Mouse (Mus musculus): ENCODE measurements around the gene Ssu72. TPM values are rescaled to one million over a fixed set of nuclear protein-coding genes. Genes with fewer than 3 reads are reported as not detected.

Gene Ssu72
- polyA plus RNA-seq (2015; fragmentation: Nextera tagmentation; extraction: Ambion mirVana), result 224 and 227 TPM in 2 replicates

GRCm38 (mm10) chr4:155704721-155705591, at the start of gene Ssu72:
Gene Ssu72, plus strand, starts transcription at chr4:155704800.

DNA sequence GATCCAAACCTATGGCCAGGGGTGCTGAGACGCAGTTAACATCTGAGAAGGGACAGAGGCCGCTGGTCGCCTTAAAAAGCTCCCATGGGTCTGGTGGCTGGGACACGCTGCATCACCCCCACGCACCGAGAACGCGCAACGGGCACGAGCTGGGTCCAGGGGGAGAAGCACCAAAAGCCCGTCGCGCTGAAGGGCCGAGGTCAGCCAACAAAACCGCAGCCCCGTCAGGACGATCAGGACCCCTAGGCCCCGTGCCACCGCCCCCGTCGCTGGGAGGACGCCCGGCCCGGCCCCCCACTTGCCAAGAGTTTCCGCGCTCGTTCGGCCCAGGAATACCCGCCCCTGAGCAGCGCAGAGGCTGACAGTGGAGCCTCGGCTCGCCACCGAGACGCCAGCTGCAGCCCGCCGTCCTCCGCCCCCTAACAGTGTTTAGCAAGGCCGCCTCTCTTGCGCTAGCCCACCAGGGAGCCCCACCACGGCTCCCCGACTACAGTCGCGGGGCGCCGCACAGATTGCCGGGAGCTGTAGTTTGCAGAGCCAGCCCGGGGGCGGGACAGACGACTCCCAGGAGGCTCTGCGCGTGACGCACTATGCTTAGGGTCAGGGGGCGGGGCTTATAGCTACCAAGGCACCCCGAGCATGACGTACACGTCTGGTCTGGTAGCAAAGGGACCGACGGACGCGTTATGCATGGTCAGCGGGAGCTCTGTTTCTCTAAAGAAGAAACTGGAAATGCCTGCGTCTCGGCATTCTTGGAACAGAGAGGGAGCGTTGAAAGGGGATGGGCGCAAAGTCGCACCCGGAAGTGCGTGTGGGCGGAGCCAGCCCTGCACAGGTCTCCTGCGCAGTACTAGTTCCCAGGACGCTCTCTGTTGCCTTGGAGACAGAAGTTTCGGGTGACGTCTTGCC, 35.7 kb upstream of the Ssu72 start, which contains the start of gene Mib2:
Mib2 (minus strand) TSS at position 510 of the 909 bp plus-strand sequence.

DNA sequence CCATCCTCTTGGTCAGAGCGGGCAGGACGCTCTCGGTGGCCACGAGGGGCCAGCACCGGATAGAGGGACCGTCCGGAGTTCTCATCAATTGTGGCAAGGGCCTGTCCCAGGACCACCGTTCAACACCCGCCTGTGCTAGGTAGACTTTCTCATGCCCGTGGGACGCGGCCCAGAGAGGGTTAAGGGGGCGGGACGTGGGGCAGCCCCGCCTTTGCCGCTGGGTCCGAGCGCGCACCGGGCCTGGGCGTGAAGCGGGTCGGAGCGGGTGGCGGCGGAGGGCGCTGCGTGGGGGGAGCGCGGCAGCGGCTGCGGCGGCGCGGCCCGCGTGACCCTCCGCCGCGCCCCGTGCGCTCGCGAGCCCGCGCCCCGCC, 10.5 kb upstream of the Ssu72 start, which contains the start of gene Fndc10:
Fndc10 (plus strand) TSS at position 232 of the 371 bp plus-strand sequence.

GRCm38 (mm10) chr4:155734350-155734941, 29.8 kb downstream of the Ssu72 start, which contains the start of gene Tmem240:
Gene Tmem240, plus strand, starts transcription at chr4:155734800.

GRCm38 (mm10) chr4:155760613-155761355, 56.2 kb downstream of the Ssu72 start, which contains the start of gene Atad3a:
Gene Atad3a, minus strand, starts transcription at chr4:155761093.

DNA sequence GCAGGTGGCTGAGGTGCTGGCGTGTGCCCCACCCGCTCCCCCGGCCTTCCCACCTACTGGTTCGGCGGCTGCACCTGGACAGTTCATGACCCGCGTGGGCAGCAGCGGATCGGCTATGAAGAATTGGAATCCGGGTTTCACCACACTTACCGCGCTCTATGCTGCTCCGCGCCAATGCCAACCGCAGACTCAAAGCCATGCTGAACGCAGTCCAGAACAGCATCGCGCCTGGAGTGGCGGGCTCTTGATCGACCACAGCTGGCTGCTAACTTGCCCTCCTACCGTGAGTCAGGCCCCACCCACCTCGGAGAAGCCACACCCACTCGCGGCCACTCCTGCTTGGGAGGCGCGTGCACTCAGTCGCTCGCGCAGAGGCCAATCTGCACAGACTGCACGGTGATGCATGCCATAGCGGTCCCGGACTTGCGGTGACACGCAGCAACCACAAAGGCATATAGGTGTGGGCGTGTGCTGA, 69.7 kb downstream of the Ssu72 start, which contains the start of gene Vwa1:
Vwa1 (minus strand) TSS at position 419 of the 475 bp plus-strand sequence.

Other genes starting within 250 kb of the Ssu72 start
- 6.4 and 21.3 TPM in 2 replicates for gene Tmem52, start 235.7 kb upstream of the Ssu72 start, polyA plus RNA-seq (2015; fragmentation: Nextera tagmentation; extraction: Ambion mirVana)
- 289 and 296 TPM in 2 replicates for gene Gnb1, start 213.4 kb upstream of the Ssu72 start, polyA plus RNA-seq (2015; fragmentation: Nextera tagmentation; extraction: Ambion mirVana)
- gene Nadk, start 142.4 kb upstream of the Ssu72 start, polyA plus RNA-seq (2015; fragmentation: Nextera tagmentation; extraction: Ambion mirVana), result 69.7 and 136 TPM in 2 replicates
- gene Slc35e2, start 103.4 kb upstream of the Ssu72 start, polyA plus RNA-seq (2015; fragmentation: Nextera tagmentation; extraction: Ambion mirVana), result 5.8 and 7.8 TPM in 2 replicates
- 40.5 and 62.6 TPM in 2 replicates for gene Cdk11b, start 79.9 kb upstream of the Ssu72 start, polyA plus RNA-seq (2015; fragmentation: Nextera tagmentation; extraction: Ambion mirVana)
- gene Gm10563, start 59.4 kb upstream of the Ssu72 start, polyA plus RNA-seq (2015; fragmentation: Nextera tagmentation; extraction: Ambion mirVana), result not detected in 2 replicates
- 73.1 and 96.3 TPM in 2 replicates for gene Mmp23, start 51.4 kb upstream of the Ssu72 start, polyA plus RNA-seq (2015; fragmentation: Nextera tagmentation; extraction: Ambion mirVana)
- gene Mib2, start 35.6 kb upstream of the Ssu72 start, polyA plus RNA-seq (2015; fragmentation: Nextera tagmentation; extraction: Ambion mirVana), result 22.3 and 24.1 TPM in 2 replicates
- gene Fndc10, start 10.5 kb upstream of the Ssu72 start, polyA plus RNA-seq (2015; fragmentation: Nextera tagmentation; extraction: Ambion mirVana), result 26.3 and 55.7 TPM in 2 replicates
- 0.79 and 1.4 TPM in 2 replicates for gene Tmem240, start 30.0 kb downstream of the Ssu72 start, polyA plus RNA-seq (2015; fragmentation: Nextera tagmentation; extraction: Ambion mirVana)
- 32.3 and 51.0 TPM in 2 replicates for gene Atad3a, start 56.3 kb downstream of the Ssu72 start, polyA plus RNA-seq (2015; fragmentation: Nextera tagmentation; extraction: Ambion mirVana)
- 8.0 and 13.1 TPM in 2 replicates for gene Vwa1, start 69.9 kb downstream of the Ssu72 start, polyA plus RNA-seq (2015; fragmentation: Nextera tagmentation; extraction: Ambion mirVana)
- 0.19 and 0.60 TPM in 2 replicates for gene Tmem88b, start 81.1 kb downstream of the Ssu72 start, polyA plus RNA-seq (2015; fragmentation: Nextera tagmentation; extraction: Ambion mirVana)
- gene Ankrd65, start 85.6 kb downstream of the Ssu72 start, polyA plus RNA-seq (2015; fragmentation: Nextera tagmentation; extraction: Ambion mirVana), result 0.15 TPM in 1 of 2 replicates, not detected in the other
- gene Mrpl20, start 98.1 kb downstream of the Ssu72 start, polyA plus RNA-seq (2015; fragmentation: Nextera tagmentation; extraction: Ambion mirVana), result 301 and 408 TPM in 2 replicates
- 73.0 and 127 TPM in 2 replicates for gene Ccnl2, start 107.7 kb downstream of the Ssu72 start, polyA plus RNA-seq (2015; fragmentation: Nextera tagmentation; extraction: Ambion mirVana)
- gene Aurkaip1, start 126.5 kb downstream of the Ssu72 start, polyA plus RNA-seq (2015; fragmentation: Nextera tagmentation; extraction: Ambion mirVana), result 316 and 348 TPM in 2 replicates
- 159 and 249 TPM in 2 replicates for gene Mxra8, start 134.9 kb downstream of the Ssu72 start, polyA plus RNA-seq (2015; fragmentation: Nextera tagmentation; extraction: Ambion mirVana)
- gene Dvl1, start 142.6 kb downstream of the Ssu72 start, polyA plus RNA-seq (2015; fragmentation: Nextera tagmentation; extraction: Ambion mirVana), result 11.9 and 14.2 TPM in 2 replicates
- gene Tas1r3, start 158.6 kb downstream of the Ssu72 start, polyA plus RNA-seq (2015; fragmentation: Nextera tagmentation; extraction: Ambion mirVana), result 0.14 and 0.16 TPM in 2 replicates
- 7.7 and 9.1 TPM in 2 replicates for gene Cptp, start 164.6 kb downstream of the Ssu72 start, polyA plus RNA-seq (2015; fragmentation: Nextera tagmentation; extraction: Ambion mirVana)
- 30.5 and 36.0 TPM in 2 replicates for gene Ints11, start 164.7 kb downstream of the Ssu72 start, polyA plus RNA-seq (2015; fragmentation: Nextera tagmentation; extraction: Ambion mirVana)
- gene Pusl1, start 187.0 kb downstream of the Ssu72 start, polyA plus RNA-seq (2015; fragmentation: Nextera tagmentation; extraction: Ambion mirVana), result 26.3 and 34.6 TPM in 2 replicates
- gene Acap3, start 187.0 kb downstream of the Ssu72 start, polyA plus RNA-seq (2015; fragmentation: Nextera tagmentation; extraction: Ambion mirVana), result 10.5 and 15.9 TPM in 2 replicates
- 79.0 and 89.5 TPM in 2 replicates for gene Ube2j2, start 239.0 kb downstream of the Ssu72 start, polyA plus RNA-seq (2015; fragmentation: Nextera tagmentation; extraction: Ambion mirVana)

Data from adrenal gland, postnatal 0 days (tissue).